Mouse (Mus musculus) cerebellum, postnatal 10 days (tissue): ENCODE measurements around the gene Ufd1.

ENCODE experiments used
- DNase-seq, 2 experiments: peaks; one replicate each; pipeline ENCODE4 v3.0.0; 2021; ENCODE audit warnings: mixed read lengths in 2 of 2

Gene Ufd1

GRCm38 (mm10) chr16:18811468-18812384 lies at the start of gene Ufd1, which contains the start of gene Cdc45:
Gene Ufd1, plus strand, starts transcription at chr16:18811779.
Gene Cdc45, minus strand, starts transcription at chr16:18811987.
- DNase-seq = peak; percentile 93 to 94

GRCm38 (mm10) chr16:18762960-18763359 lies 48.6 kb upstream of the Ufd1 start:
- DNase-seq = no peak

- no peak for DNase-seq
Observed at GRCm38 (mm10) chr16:18766390-18766789, 45.2 kb upstream of the Ufd1 start.

- DNase-seq = no peak
Observed at GRCm38 (mm10) chr16:18769501-18769900, 42.1 kb upstream of the Ufd1 start.

- no peak for DNase-seq
Observed at GRCm38 (mm10) chr16:18773936-18774335, 37.6 kb upstream of the Ufd1 start.

- DNase-seq = no peak
Observed at GRCm38 (mm10) chr16:18775621-18776555, 35.7 kb upstream of the Ufd1 start.

- DNase-seq = peak; percentile 16 to 23
Observed at GRCm38 (mm10) chr16:18776556-18777100, 35.0 kb upstream of the Ufd1 start, which contains the start of gene Cldn5. Gene Cldn5, plus strand, starts transcription at chr16:18776847.

- peak; percentile 30 to 33 for DNase-seq
Observed at GRCm38 (mm10) chr16:18777101-18778080, 34.2 kb upstream of the Ufd1 start.

- DNase-seq = no peak
Observed at GRCm38 (mm10) chr16:18778461-18778860, 33.1 kb upstream of the Ufd1 start.

- DNase-seq = no peak
Observed at GRCm38 (mm10) chr16:18781810-18782209, 29.8 kb upstream of the Ufd1 start.

- no peak for DNase-seq
Observed at GRCm38 (mm10) chr16:18785025-18785424, 26.6 kb upstream of the Ufd1 start.

GRCm38 (mm10) chr16:18785485-18785884 lies 26.1 kb upstream of the Ufd1 start:
- no peak for DNase-seq

GRCm38 (mm10) chr16:18786652-18787051 lies 24.9 kb upstream of the Ufd1 start:
- peak in 1 of 2 experiments; percentile 32 for DNase-seq

- DNase-seq = no peak
Observed at GRCm38 (mm10) chr16:18788627-18789406, 22.8 kb upstream of the Ufd1 start.

GRCm38 (mm10) chr16:18795223-18795899 lies 16.2 kb upstream of the Ufd1 start:
- DNase-seq = no peak

- no peak for DNase-seq
Observed at GRCm38 (mm10) chr16:18796645-18797044, 14.9 kb upstream of the Ufd1 start.

- DNase-seq = no peak
Observed at GRCm38 (mm10) chr16:18798151-18798550, 13.4 kb upstream of the Ufd1 start.

GRCm38 (mm10) chr16:18798841-18799240 lies 12.7 kb upstream of the Ufd1 start:
- peak; percentile 76 for DNase-seq

GRCm38 (mm10) chr16:18805746-18806145 lies 5.8 kb upstream of the Ufd1 start:
- no peak for DNase-seq

- no peak for DNase-seq
Observed at GRCm38 (mm10) chr16:18809001-18809400, 2.6 kb upstream of the Ufd1 start.
